Mouse (Mus musculus) testis, postnatal 10 days (tissue): Measurements from ENCODE around the gene Prss56.
A peak's percentile ranks its signal among the peaks of the same experiment; 100 is the strongest.

Experiments used
- DNase-seq: peaks from one replicate; pipeline ENCODE4 v3.0.0; 2021; ENCODE audit warnings: low spot score

The Prss56 gene

GRCm38 (mm10) chr1:87183013-87183412 is at the start of gene Prss56:
Gene Prss56 (plus strand): TSS chr1:87183313.
- DNase-seq: no peak

GRCm38 (mm10) chr1:87141550-87141949 is 41.6 kb upstream of the Prss56 start:
- no peak for DNase-seq

DNA sequence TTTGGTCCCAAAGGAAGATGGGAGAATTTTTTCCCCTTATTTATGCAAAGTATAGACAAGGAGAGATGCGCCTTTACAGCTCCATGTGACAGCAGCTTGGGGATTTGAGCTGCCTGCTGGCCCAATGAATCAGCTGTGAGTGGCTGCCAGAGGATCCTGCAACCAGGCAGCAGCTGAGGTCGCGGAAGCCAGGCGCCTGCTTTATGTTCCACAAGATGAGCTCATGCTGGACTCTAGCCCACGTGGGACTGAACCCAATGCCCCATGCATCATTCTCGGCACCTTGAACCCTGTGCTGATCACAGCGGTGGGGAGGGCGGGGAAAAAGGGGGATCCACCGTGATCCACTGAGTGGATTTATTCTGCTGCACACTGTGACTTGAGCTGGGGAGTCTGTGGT is 40.7 kb upstream of the Prss56 start:
- peak; percentile 39 for DNase-seq

- DNase-seq: no peak
Observed at GRCm38 (mm10) chr1:87143141-87143540, 40.0 kb upstream of the Prss56 start.

- DNase-seq: no peak
Observed at GRCm38 (mm10) chr1:87149422-87149821, 33.7 kb upstream of the Prss56 start.

GRCm38 (mm10) chr1:87151286-87151685 is 31.8 kb upstream of the Prss56 start:
- no peak for DNase-seq

DNA sequence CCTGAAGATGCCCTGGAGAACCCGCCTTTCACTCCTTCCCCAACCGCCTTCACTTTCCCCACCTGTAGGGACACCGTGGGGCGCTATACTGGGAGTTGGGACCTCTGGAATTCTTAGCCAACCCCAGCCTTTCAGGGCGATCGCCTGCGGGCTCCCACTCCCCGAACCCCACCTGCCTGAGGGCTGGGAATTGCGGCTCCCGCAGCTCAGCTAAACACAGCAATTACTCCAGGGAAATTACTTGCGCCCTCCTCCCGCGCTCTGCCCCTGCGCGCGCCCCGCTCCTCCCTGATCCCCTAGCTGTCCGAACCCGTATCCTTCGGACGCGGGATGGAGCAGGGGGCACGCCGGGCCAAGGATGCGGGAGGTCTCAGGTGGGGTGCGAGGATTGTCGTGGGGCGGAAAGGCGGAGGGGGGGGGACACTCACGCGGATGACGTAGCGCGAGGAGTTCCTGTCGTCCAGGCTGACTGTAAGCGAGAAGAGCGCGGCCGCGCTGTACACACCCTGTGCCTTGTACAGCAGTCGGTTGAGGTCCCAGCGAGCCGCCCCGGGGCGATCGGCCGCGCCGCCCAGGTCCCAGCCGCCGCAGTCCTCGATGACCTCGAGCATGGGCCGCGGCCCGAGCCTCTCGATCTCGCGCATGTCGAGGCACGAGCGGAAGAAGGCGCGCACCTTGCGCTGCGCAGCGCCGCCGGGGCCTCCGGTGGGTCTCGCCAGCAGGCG is 29.2 kb upstream of the Prss56 start:
- no peak for DNase-seq

DNA sequence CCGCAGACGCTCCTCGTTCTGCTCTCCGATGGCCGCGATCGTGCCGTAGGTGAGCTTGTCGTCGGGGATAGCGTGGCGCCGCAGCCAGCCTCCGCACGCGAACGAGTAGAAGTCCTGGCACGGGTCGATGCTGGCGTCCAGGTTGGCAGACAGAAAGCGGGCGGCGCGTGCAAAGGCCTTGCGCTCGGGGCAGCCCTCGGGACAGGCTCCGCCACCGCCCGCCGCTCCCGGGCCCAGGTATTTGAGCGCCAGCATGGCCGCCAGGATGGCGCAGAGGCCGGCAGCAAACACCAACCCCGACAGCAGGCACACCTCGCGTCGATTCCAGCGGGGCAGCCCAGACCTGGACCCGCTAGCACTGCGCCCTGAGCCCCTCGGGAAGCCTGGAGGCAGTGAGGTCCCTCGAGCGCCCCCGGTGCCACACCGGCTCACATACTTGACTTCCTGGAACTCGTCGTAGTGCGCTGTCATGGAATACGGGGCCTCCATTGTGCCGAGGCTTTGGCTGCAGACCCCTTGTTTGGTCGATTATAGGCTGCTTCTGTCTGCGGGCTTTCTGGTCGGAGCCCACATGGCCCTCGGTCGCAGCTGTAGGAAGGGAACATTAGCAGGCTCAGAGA is 28.5 kb upstream of the Prss56 start:
- no peak for DNase-seq

- no peak for DNase-seq
Observed at GRCm38 (mm10) chr1:87155531-87156198, 27.4 kb upstream of the Prss56 start.

GRCm38 (mm10) chr1:87156199-87156587 is 26.9 kb upstream of the Prss56 start, which contains the start of gene Ecel1:
Gene Ecel1 (minus strand): TSS chr1:87156521.
- no peak for DNase-seq

DNA sequence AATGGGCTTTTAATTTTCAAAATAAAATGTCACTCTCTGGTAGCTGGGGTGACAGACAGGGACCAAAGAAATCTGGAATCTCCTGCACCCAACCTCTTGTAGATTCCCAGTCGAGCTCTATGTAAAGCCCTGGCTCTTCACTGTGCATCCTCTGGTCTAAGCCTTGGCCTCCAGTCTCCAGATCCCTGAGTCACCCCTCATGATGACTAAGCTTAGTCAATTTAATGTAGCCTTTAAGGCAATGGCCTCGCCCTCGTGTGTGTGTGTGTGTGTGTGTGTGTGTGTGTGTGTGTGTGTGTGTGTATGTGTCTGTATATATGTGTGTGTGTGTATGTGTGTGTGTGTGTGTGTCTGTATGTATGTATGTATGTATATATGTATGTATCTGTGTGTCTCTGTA is 23.7 kb upstream of the Prss56 start:
- DNase-seq: no peak

- no peak for DNase-seq
Observed at GRCm38 (mm10) chr1:87164164-87164795, 18.8 kb upstream of the Prss56 start.

DNA sequence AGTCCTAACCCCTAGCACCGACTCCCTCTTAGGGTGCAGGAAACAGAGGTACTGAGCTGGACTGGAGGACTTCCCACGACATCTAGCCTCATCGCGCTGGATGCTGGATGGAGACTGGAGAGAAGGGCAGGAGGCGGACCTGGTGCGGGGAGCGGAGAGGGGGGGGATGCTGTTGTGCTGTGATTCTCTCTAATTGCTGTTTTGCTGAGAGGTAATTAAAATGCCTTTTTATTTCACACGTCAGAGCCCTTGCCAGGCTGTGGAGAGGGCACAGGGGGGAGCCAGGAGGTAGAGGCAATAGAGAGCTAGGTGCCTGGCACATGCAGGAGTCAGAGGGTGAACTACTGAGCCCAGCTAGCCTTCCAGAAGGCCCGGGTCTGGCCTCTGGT is 18.3 kb upstream of the Prss56 start:
- no peak for DNase-seq

DNA sequence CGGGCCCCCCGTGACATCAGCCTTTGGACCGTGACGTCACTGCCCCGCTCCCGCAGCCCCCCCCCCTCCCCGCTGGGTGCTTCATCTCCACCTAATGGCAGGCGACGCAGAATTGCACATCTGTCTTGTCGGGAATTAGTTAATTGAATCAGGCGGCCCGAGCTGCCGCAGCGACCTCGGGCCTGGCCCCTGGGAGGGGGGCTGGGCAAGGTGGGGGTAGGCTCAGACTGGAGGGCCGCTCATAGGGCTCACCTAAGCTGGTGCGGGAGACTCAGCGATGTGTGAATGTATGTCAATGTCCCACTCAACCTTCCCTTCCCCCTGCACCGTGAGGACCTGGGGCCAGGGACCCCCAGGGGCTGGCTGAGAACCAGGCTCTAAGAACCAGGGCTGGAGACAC is 12.7 kb upstream of the Prss56 start:
- DNase-seq: no peak

DNA sequence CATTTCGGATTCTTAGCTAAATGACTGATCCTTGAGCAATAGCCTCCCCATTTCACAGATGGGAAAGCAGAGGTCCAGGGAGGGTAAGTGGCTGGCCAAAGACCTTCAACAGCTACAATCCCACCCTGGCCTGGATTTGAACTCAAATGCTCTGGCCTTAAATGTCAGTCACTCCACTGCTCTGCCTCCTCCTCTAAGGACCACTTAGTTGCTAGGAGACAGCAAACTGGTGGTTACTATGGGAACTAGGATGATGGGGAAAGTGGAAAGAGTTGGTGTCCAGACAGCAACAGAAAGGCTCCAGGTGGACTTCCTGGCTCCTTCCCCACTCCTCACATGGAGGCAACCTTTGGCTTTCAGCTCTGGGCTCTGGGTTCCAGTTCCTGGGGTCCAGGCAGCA is 11.8 kb upstream of the Prss56 start:
- DNase-seq: no peak

GRCm38 (mm10) chr1:87172316-87172715 is 10.8 kb upstream of the Prss56 start:
- DNase-seq: no peak

DNA sequence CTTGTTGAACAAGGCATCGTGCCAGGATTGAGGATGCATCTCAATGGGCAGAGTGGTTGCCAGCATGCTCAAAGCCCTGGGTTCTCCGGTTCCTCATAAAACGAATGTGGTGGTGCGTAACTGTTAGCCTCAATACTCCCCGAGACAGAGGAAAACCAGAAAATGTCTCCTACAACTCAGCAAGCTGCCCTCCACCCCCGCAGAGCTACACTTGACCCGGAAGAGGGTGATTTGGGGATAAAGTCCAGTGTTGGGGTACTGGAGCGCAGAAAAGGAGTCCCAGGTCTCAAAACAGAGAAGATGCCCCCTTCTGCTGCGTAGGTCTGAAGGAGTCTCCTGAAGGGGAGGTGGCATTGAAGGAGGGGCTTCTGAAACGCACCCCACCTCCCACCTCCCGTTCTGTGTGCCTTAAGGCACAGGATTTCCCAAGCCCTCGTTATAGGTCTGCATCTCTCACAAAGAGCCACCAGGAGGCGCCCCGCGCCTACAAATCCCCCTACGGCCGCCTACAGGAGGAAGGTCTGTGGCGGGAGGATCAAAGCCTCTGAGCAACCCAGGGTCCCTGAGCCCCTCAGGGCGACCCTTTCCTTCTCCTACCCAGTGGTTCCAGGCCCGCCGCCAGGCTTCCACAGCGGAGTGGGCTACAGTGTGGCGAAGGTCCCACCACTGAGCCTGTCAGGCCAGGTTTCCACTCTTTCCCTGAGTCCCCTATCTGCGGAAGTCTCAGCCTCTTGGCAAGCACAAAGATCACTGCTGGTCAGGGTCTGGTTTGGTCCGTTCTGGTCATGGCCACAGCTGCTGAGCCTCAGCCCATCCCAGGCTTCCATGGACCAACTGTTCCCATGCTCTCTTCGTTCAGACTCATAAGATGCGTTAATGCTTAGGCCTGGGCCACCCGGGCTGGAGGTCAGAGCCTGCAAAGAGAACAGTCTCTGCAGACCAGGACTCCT is 8.8 kb upstream of the Prss56 start:
- peak; percentile 81 for DNase-seq

- DNase-seq: peak; percentile 68
Observed at GRCm38 (mm10) chr1:87175852-87176292, 7.2 kb upstream of the Prss56 start.

- DNase-seq: no peak
Observed at GRCm38 (mm10) chr1:87180896-87181295, 2.2 kb upstream of the Prss56 start.

DNA sequence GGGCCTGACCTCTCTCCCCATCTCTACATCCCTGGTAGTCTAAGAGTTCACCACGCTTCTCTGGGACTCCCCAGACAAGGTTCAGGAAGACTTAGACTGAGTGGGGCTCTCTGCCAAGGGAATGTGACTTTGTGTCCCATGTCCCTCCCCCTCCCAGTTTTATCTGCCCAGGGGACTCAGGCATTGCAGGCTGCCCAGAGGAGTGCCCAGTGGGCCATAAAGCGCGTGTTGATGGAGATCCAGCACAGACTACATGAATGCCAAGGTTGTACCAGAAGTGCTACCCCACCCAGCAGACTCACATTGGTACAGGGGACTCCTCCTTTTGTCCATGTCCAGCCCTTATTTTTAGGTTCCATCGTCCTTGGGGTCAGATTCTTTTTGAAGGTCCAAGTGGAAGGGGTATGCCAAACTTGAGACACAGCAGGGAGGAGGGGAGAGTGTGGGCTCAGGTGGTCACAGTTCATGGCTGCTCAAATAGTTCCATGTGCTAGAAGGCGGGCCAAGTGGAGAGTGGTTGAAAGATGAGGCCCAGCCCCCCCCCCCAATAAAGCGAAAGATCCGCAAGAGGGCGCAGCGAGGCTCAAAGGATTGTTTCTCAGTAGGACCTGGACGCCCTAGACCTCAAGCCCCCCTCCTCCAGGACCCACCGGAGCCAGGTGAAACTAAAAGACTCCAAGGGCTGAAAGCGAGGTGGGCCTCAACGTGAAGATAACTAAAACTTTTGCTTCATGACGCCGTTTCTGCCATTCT is 1.1 kb downstream of the Prss56 start:
- DNase-seq: peak; percentile 62

- peak; percentile 88 for DNase-seq
Observed at GRCm38 (mm10) chr1:87184751-87185139, 1.6 kb downstream of the Prss56 start.
